Mouse (Mus musculus) left cerebral cortex, postnatal 14 days (tissue): ENCODE results near the gene Btn2a2. TPM values are rescaled to one million over a fixed set of nuclear protein-coding genes. Genes with fewer than 3 reads are reported as not detected.

Experiments used
- DNase-seq, 2 experiments: peaks; one replicate each; pipeline ENCODE4 v3.0.0; 2021 to 2022; ENCODE audit warnings: low spot score in 2 of 2, mixed read lengths in 1 of 2
- intact Hi-C: fragments of 180-260 bp; cut with DNase I; formaldehyde crosslinking; loops from one replicate; pipeline ENCODE4 v1.15.1; 2025
- total RNA-seq, 2 experiments: library from RNA; stranded (reverse); gene quantifications; 2 replicates each; pipeline ENCODE4 v1.2.3; 2021

Btn2a2 gene
- total RNA-seq, 2 experiments from 2014 or later, result 0.82 to 1.3 TPM

DNA sequence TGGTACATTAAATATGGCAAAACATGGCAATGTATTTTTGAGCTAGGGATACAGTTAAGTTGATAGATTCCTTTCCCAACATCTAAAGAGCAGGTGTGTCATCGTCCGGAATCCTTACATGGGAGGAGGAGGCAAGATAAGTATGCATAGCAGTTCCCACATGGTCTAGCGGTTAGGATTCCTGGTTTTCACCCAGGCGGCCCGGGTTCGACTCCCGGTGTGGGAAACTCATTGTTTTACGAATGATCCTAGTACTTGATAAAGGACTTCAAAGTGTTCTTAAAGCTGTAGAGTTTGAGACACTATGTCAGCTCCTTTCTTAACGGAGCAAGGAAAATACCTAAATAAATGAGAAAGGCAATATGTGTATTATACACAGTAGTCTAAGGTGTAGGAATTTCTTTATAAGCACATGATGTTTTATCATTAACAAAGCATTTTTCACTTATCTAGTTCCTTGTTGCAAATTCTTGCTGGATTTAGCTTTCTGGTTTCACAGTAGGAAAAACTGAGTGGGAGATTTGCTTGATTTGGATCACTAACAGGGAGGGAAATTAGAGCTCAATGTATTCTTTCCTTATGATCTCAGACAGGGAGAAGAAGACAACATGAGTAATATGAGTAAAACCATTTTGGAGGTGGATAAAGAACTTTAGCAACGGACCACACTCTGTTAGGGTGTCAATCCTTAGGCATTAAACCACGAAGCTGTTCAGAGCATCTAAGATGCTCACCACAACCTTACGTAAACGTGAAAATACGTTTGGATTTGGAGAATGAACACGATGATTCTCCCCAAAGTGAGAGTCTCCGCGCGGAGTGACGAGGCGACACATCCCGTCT lies 25.1 kb downstream of the Btn2a2 start:
- intact Hi-C loops, result loop anchor here (2.0 kb wide), 1 partner anchor 37 kb away; no protein-coding TSS in a partner anchor
- DNase-seq, result peak; percentile 60 to 92

DNA sequence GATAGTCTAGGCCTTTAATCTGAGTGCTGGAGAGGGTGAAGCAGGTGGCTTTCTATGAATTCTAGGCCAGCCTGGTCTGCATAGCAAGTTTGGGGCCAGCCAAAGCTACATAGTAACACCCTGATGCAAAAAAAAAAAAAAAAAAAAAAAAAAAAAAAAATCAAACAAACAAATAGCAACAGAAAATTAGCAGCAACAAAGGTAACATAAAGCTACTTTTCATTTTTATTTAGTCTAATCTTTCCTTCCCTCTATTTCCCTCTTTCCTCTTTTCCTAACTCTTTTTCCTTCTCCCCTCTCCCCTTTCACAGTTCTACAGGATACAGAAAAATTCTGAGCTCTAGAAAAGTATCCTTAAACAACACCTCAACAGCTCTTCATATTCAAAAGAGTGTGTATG lies 26.0 kb downstream of the Btn2a2 start:
- intact Hi-C loops, result no loop called here
- DNase-seq, result no peak

DNA sequence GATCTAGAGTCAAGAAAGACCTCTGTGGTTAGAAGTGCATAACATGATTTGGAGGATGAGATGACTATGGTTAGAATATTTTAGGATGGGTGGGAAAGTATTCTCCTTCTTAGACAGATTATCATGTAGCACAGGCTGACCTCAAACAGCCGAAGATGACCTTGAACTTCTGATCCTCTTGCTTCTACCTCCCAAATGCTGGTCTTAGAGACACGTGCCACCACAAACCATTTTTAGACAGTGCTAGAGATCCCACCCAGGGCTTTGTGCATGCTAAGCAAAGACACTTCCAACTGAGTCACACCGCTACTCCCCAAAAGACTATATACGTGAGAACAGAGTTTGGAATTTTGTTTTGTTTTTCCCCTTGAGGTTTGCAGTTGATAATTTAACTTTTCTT lies 26.6 kb downstream of the Btn2a2 start:
- intact Hi-C loops, result no loop called here
- no peak for DNase-seq

DNA sequence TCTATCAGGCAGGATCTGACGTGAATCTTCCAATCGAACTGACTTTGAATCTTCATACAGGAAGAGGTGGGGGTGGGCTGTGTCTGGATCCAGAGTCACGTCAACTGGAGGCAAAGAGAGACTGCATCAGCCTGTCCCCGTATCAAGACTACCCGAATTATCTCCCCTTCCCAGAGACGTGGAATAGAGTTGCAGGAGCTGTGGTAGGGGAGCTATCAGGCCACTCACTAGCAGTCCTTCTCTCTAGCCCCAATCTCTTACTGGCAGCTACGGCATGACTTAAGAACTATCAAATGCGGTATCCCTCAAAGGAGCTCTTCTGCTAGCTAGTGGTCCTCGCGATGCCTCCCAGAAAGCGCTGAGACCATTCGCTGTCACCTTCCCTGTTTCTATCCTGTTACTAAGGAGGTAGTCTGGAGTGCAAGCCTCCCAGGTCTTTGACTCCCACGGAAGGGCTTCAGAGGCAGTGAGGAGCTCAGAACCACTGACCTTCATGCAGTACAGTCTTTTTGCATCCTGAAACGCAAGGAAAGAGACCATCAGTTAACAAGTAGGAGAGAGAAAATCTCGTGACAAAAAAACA lies 29.3 kb downstream of the Btn2a2 start:
- no peak for DNase-seq
- intact Hi-C loops, result no loop called here

DNA sequence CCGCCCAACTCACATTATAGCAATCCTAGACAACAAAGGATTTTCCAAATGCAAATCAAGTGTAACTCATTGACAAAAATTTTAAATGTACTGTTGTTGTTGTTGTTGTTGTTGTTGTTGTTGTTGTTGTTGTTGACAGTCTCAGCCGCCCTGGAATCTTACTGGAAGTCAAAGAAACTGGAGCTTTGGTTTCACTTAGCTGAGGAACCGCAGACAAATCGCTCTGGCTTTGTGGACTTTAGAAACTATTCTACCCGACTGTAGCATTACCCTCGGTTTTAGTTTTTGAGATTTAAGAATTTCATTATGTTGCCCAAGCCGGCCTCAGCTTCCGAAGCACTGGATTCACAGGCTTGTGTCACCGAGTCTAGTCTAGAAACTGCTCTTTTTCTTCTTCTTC lies 34.7 kb downstream of the Btn2a2 start:
- DNase-seq, result no peak
- intact Hi-C loops, result no loop called here

DNA sequence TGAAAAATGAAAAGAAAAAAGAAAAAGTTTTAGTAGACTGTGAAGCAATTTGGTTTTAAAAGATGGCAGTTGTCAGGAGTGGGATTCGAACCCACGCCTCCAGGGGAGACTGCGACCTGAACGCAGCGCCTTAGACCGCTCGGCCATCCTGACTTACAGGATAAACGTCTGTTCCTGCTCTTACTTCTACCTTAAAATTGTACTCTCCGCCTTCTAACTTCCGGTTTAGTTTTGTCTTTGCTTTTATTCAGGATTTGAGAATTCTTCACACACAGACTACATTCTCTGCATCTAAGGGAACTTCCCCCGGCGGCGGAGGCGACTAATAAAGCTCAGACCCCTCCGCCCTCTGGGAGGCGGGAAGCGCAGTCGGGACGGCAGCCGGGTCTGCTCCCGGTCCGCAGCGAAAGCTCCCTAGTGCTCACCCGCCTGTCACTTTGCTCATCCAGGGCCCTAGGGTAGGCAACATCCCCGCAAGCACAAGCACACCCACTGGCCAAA lies 35.2 kb downstream of the Btn2a2 start:
- peak; percentile 52 to 86 for DNase-seq
- intact Hi-C loops, result no loop called here

DNA sequence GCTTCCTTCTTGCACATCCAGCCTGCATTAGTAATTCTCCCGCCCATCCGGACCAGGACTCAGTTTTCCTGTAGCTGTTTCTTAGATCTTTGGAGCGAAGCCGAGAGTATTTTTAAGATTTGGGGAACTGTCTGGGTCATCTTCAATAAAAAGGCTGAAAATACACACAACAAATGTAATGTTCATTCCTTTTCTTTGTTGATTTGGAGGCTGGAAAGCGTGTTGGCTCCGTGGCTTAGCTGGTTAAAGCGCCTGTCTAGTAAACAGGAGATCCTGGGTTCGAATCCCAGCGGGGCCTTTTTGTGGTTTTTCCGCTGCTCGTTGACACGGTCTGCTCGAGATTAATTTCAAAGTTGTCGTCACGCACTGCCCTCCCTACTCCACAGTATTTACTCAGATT lies 38.3 kb downstream of the Btn2a2 start:
- peak; percentile 78 to 96 for DNase-seq
- intact Hi-C loops, result loop anchor here (1.0 kb wide), 1 partner anchor 69 kb away; no protein-coding TSS in a partner anchor

DNA sequence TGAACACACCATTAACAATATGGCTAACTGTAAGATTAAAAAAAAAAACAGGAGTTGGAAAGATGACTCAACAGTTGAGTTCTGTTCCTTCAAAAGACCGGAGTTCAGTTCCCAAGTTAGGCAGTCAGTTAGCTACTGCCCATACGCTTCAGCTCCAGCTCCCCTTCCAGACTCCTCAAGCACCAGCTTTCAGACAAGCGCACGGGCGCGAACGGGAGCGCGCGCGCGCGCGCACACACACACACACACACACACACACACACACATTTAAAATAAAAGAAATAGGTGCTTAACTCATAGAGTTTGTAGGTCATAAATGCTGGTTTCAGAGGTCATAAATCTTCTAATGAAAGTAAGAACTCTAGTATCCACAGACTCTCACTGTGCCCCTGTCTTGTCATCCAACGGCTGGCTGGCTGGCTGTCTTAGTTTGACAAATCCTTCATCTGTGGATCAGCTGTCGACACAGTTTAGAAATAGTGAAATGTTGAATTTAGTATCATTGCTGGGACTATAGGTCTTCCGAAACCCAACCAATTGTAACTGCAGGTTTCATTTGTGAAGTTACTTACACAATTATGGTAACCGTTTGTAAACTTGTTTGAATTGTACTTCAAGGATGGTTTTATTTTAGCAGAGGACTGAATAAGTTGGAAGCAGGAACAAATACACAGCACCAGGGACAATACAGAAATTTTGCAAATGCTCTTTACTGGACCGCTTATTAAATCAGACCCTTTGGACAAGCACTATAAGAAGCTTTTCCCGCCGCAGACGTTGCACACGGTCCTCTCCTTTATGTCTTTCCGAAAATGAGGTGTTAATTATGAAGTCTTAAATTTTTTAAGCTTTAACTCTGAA lies 39.2 kb downstream of the Btn2a2 start:
- intact Hi-C loops, result loop anchor here (1.0 kb wide), 1 partner anchor 70 kb away; no protein-coding TSS in a partner anchor

DNA sequence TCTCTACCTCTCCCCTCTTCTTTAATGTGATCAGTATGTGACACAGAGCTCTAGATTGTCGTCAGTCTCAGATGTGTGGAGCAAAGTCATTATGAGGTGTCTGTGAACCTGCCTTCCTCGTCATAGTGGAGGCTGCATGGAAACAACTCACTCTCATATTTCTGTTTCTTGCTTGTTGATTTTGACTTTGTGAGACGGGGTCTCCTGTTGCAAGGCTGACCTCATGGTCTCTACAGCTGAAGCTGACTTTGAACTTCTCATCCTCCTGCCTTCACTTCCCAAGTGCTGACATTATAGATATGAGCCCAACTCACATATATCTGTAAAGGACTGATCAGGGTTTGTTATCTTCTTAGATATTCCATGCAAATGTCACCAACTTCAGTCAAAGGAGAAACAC lies 39.9 kb downstream of the Btn2a2 start:
- intact Hi-C loops, result no loop called here
- DNase-seq, result no peak

More for the DNA sequence above, 39.2 kb downstream of the Btn2a2 start:
- peak; percentile 64 for DNase-seq

DNA sequence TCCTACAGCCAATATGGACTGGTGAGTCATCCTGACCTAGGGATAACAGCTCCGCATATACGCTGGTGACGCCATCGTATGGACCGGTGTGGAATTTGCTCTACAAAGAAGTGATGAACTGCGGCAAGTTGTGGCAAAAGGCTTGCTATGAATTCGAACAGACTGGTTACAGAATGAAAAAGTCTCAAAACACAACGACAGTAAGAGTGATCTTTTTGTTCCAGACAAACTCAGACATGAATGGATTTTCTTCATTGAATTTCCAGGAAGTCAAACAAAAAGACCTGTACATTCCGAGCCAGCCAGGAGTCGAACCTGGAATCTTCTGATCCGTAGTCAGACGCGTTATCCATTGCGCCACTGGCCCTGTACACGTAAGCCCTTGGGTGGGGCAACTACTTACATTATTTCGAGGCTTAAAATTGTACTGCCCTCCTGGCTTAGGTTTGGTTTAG lies 42.1 kb downstream of the Btn2a2 start:
- intact Hi-C loops, result no loop called here
- DNase-seq, result peak; percentile 91

DNA sequence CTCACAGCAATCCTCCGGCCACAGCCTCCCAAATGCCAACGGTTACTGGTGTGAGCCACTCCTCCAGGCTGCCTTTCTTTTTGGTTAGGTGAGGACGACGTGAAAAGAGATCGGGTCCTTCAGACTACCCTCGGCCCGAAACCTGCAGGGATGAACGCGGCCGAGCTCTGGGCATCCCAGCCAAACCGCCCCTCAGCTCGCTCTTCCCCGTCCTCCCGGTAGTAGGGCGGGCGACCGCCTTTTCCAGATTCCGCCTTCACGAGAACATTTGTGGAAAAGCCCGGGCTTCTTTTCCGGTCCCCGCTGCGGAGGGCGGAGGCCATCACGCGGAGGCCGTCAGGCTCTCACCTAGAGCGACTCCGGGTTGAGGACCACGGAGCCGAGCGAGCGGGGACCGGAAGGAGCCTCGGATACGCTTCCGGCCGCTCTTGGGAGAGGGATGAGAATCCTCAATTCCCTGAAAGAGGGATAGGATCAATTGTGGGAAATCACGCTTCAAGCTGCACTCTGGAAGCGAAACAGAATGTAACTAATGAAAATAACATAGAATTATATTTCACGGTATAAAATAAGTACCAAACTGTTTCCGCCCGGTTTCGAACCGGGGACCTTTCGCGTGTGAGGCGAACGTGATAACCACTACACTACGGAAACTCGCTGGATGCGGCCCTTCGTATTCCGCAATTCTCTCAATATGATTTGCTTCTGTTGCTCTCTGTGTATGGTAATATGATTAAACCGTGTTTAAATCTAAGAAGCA lies 42.9 kb downstream of the Btn2a2 start:
- intact Hi-C loops, result no loop called here
- peak; percentile 95 for DNase-seq

DNA sequence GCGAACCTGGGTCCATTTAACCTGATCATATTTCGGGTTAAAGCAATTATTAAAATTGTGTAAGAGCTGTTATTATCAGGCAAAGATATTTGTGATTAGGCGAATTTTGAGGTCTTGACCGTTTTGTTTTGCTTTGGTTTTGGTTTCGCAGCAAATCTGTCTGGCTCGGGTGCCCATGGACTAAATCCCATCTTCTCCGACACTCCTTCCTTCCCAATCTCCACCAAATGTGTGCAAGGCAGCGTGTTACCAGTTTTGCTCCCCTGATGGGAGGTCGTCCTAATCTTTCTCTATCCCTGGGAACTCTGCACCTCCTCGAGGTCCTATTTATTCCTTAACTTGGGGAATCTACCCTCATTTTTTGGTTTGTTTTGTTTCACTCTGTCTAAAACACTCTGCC lies 43.5 kb downstream of the Btn2a2 start:
- intact Hi-C loops, result no loop called here

DNA sequence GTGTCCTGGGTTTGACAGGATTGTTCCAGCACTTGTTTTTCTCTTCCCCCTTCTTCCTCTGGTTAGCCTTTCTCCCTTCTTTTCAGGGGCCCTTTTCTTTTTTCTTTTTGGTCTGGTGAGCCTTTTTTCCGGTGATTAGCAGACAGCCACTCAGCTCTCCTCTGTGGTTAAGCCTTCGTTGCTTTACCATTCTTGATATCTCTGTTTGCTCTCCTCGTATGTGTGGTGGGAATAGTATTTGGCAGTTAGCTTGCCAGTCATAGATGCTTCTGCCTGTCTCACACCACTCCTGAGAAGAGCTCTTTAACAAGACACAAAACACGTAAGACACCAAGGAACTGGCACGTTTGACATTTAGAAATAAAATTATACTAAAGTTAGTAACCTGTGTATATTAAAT lies 44.2 kb downstream of the Btn2a2 start:
- DNase-seq, result no peak
- intact Hi-C loops, result no loop called here

More for the DNA sequence above, 43.5 kb downstream of the Btn2a2 start:
- DNase-seq, result no peak

DNA sequence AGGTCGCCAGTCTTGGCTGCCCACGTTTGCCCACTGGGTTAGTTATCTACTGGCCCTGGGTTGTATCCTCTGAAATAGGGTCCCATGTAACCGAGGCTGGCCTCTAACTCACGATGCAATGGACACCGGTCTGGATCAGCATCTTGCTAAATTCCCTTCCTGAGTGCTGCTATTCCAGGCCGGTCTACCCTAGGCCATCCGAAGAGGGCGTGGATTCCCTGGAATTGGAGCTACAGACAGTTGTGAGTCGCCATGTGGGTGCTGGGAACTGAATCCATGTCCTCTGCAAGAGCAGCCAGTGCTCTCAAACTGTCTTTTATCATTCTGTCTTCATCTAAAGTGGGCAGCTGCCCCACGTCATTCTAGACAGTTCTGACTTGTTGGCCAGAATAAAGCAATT lies 48.8 kb downstream of the Btn2a2 start:
- intact Hi-C loops, result loop anchor here (10.0 kb wide), 1 partner anchor 1415 kb away; no protein-coding TSS in a partner anchor
- DNase-seq, result no peak

DNA sequence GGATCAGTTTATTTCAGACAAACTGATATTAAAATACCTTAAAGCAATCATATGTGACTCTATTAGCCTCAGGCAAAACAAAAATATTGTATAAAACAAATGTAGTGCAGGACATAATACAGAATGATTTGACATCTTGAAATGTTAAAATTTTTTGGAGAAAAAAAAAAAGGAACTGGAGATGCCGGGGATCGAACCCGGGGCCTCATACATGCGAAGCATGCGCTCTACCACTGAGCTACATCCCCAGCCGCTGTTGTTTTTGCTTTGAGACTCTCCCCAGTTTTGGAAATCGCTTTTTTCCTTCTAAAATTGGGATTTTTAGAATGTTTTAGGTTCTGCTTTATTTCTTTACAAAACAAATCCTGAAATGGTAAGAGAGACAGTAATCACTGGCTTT lies 50.1 kb downstream of the Btn2a2 start:
- peak in 1 of 2 experiments; percentile 74 for DNase-seq
- intact Hi-C loops, result loop anchor here (10.0 kb wide), 1 partner anchor 1414 kb away; no protein-coding TSS in a partner anchor

DNA sequence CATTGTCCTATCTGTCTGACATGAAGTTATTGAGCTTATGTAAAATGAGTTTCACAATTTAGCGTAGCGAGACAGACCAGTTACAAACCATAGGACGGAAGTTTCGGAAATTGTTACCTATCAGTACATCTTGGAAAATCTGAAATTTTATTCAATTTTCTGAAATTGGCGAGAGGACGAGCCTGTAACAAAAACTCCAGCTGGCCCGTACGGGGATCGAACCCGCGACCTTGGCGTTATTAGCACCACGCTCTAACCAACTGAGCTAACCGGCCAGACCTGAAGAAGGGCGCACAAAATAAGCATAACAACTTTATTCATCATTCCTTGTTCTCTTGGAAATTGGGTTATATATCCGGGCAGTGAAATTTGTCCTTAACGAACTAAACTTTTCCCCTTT lies 50.7 kb downstream of the Btn2a2 start:
- DNase-seq, result peak; percentile 86 to 96
- intact Hi-C loops, result loop anchor here (2.0 to 10.0 kb wide), 2 partner anchors 79 to 1413 kb away; no protein-coding TSS in a partner anchor

DNA sequence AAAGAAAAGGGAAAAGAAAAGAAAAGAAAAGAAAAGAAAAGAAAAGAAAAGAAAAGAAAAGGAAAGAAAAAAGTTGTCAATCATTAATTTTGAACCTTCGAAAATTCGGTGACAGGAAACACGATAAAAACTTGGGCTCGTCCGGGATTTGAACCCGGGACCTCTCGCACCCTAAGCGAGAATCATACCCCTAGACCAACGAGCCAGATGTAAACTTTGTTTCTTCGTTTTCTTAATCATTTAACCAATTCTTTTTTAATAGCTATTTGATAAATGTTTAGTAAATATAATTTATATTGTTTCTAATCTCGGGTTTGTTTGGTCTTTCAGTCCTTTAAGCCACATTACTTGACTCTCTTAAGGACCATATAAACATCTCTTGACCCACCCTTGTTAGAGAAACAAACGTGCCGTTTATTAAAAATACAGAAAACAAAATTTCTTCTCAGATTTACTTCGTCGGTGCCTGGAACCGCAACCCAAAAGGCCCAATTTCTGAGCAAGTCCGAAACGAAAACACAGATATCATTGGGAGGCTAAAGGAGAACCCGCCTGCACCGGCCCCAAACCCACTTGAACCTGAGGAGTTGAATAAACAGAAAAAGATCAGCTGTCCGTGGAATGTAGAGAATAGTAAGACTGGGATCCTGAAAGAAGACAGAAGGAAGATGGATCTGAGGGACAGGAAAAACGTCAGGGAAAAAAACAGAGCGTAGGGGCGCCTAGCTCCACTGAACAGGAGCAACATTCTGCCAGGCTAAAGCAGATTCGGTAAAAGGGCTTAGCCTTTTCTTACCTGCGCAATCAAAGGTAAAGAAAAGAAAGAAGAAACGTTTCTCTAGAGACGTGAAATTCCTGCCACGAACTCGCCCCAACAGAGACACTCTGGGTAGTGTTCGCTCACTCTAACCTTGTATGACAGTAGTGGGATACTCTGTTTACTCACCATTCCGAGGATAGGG lies 51.5 kb downstream of the Btn2a2 start:
- peak in 1 of 2 experiments; percentile 73 for DNase-seq
- intact Hi-C loops, result loop anchor here (2.0 to 10.0 kb wide), 2 partner anchors 80 to 1412 kb away; no protein-coding TSS in a partner anchor
